Mouse (Mus musculus): Measurements from ENCODE around the gene Fbxo2.

The Fbxo2 gene

DNA sequence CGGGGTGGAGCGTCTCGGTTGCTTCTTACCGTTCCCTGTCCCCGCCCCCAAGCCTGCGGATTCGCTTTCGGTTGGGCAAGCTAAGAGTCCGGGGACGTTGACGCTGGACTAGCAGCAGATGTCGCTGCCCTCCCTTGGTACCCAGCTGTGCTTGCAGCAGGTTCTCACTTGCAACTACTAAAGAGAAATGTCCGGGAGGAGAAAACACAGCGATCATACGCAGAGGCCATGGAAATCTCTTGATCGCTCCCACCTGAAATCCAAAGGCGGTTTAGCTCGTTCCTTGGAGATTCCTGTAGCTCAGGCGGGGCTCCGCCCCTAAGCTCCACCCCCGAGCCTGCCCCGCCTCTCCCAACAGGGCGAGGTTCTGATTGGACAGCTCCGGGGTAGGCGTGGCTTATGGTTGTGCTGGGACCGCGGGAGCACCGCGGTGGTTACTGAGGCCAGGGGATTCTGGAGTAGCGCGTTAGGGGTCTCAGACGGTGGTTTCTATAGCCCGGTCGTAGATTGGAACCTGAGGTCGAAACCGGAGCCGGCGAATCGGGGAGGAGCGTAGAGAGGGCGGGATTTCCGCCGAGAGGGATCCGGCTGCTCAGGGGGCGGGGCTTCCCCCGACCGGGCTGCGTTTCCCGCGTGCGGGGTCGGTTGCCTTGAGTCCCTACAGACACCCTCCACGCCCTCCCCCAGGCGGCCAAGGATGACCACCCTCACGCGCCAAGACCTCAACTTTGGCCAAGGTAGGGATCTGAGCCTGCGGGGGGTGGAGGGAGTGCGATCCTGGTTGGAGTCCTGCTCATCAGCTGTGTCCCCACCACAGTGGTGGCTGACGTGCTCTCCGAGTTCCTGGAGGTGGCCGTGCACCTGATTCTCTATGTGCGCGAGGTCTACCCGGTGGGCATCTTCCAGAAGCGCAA, 20.1 kb upstream of the Fbxo2 start:
- in situ Hi-C loops (cut with MboI, MseI): no loop called here

- in situ Hi-C loops (cut with MboI, MseI): no loop called here
Observed at GRCm38 (mm10) chr4:148143721-148144120, 16.7 kb upstream of the Fbxo2 start.

GRCm38 (mm10) chr4:148147714-148148113, 12.7 kb upstream of the Fbxo2 start:
- in situ Hi-C loops (cut with MboI, MseI): no loop called here

- in situ Hi-C loops (cut with MboI, MseI): no loop called here
Observed at GRCm38 (mm10) chr4:148149540-148149939, 10.9 kb upstream of the Fbxo2 start.

GRCm38 (mm10) chr4:148150242-148150641, 10.2 kb upstream of the Fbxo2 start:
- in situ Hi-C loops (cut with MboI, MseI): no loop called here

DNA sequence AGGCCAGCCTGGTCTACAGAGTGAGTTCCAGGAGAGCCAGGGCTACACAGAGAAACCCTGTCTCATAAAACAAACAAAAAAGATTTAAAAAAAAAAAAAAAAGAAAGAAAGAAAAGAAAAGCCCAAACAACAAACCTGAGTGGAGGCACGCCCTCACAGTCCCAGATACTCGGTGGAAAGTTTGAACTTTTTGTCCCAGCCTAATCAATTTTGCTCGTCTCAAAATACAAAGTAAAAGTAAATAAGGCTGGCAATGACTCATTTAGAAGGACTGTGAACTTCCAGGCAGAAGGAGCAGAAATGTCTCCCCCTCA, 9.5 kb upstream of the Fbxo2 start:
- in situ Hi-C loops (cut with MboI, MseI): no loop called here

- in situ Hi-C loops (cut with MboI, MseI): no loop called here
Observed at GRCm38 (mm10) chr4:148151267-148152168, 8.9 kb upstream of the Fbxo2 start, which contains the start of gene Fbxo6. Gene Fbxo6 (minus strand): TSS chr4:148152140.

- in situ Hi-C loops (cut with MboI, MseI): no loop called here
Observed at GRCm38 (mm10) chr4:148152547-148152946, 7.9 kb upstream of the Fbxo2 start.

DNA sequence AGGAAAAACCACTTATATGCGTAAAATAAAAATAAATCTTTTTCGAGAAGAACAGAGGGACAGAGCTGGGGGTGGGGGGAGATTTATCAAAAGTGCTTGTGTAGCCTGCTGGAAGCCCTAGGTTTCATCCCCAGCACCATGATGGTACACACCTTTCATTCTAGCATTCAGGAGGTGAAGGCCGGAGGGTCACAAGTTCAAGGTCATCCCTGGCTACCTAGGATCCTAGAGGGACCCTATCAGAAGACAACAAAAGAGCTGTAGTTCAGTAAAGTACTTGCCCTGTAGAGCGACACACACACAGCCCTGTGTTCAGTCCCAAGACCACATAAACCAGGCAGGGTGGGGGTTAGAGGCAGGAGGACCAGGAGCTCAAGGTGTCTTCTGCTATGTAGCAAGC, 6.4 kb upstream of the Fbxo2 start:
- in situ Hi-C loops (cut with MboI, MseI): no loop called here

DNA sequence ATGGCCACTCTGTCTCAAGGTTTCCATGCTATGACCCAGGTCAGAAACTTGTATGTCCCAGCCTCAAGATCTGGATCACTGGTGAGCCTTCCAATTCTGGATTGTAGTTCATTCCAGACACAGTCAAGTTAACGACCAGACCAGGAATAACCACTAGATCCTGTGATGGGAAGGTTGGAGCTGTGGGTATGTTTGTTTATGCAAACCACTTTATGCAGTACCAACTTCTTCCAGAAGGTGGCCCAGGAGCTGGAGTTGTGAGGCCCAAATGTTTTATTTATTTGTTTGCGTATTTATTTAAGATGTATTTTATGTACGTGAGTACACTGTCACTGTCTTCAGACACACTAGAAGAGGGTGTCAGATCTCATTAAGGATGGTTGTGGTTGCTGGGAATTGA, 5.4 kb upstream of the Fbxo2 start:
- in situ Hi-C loops (cut with MboI, MseI): loop anchor here in 1 of 2 experiments (5.0 kb wide), 1 partner anchor 292 kb away; the partner anchor contains the start of gene Mtor

- in situ Hi-C loops (cut with MboI, MseI): loop anchor here in 1 of 2 experiments (5.0 kb wide), 1 partner anchor 289 kb away; the partner anchor contains the start of gene Mtor
Observed at GRCm38 (mm10) chr4:148158436-148159348, 1.7 kb upstream of the Fbxo2 start.

DNA sequence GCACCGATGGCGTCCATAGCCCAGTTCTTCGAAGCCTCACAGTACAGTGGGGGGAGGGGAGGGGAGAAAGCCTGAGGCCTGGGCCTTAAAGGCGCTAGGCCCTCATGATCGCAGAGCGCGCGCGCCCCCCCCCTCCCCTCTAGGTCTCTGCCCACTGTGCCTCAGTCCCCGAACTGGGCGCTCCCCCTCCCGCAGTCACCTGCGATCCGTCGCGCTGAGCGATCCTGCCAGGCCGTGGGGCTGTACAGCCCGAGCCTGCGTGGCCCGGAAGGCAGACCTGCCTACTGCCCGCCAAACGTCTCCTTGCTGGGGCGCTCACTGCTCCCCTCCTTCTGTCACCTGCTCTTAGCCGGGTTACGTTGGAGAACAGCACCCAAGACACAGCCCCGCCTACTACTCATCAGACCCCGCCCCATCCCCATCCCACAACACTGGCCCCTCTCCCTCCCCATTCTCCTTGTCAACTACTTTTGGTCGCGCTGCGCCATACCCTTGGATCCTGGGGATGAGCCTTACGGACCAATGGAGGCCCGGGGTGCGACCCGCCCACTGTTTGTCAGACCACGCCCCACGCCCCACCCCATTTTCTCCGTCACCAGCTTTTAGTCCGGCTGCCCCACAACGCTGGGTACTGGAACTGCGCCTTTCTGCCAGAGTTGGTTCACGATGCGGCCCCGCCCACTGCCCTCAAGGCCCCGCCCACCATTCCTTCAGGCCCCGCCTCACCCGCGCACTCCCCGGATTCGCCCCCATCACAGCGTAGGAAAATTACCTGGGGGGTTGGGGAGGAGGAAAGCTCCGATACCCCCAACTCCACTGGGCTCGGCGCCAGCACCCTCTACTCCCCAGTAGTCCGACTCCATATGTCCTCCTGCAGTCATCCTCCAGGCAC, 631 bp upstream of the Fbxo2 start:
- in situ Hi-C loops (cut with MboI, MseI): loop anchor here (5.0 to 10.0 kb wide), 4 partner anchors 45 to 443 kb away; partner anchors contain the start of genes Masp2 (in 1 of the 2), Mtor (in 1 of the 2) and Srm (in 1 of the 2)

- in situ Hi-C loops (cut with MboI, MseI): loop anchor here (5.0 to 10.0 kb wide), 3 partner anchors 49 to 438 kb away; partner anchors contain the start of genes Masp2 (in 1 of the 2) and Srm (in 1 of the 2)
Observed at GRCm38 (mm10) chr4:148164002-148164439, 3.6 kb downstream of the Fbxo2 start.

GRCm38 (mm10) chr4:148164461-148164860, 4.0 kb downstream of the Fbxo2 start:
- in situ Hi-C loops (cut with MboI, MseI): loop anchor here (5.0 to 10.0 kb wide), 3 partner anchors 50 to 438 kb away; partner anchors contain the start of genes Masp2 (in 1 of the 2) and Srm (in 1 of the 2)

GRCm38 (mm10) chr4:148165551-148165950, 5.1 kb downstream of the Fbxo2 start:
- in situ Hi-C loops (cut with MboI, MseI): loop anchor here (5.0 to 10.0 kb wide), 2 partner anchors 51 to 53 kb away; no protein-coding TSS in a partner anchor

- in situ Hi-C loops (cut with MboI, MseI): loop anchor here (5.0 to 10.0 kb wide), 2 partner anchors 52 to 54 kb away; no protein-coding TSS in a partner anchor
Observed at GRCm38 (mm10) chr4:148166431-148166830, 6.0 kb downstream of the Fbxo2 start.

DNA sequence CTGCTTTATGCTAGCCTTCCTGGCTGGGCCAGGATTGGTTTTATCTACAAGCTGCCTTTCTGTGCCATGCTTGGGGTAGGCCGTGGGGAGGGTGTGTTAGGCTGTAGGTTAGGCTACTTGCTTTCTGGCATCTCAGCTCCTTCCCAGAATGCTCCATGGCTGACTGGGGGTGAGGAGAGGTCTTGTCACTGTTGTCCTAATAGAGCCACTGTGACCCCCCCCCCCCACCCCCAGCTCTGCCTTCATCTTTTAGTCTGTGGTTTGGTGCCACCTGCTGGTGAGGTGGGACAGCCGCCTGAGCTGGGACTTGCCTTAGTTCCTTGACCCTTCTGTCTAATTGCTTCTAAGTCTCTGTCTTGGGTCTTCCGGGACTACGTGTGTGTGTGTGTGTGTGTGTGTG, 6.6 kb downstream of the Fbxo2 start:
- in situ Hi-C loops (cut with MboI, MseI): loop anchor here (5.0 to 10.0 kb wide), 2 partner anchors 52 to 55 kb away; no protein-coding TSS in a partner anchor

GRCm38 (mm10) chr4:148168287-148168686, 7.9 kb downstream of the Fbxo2 start:
- in situ Hi-C loops (cut with MboI, MseI): loop anchor here (5.0 to 10.0 kb wide), 2 partner anchors 53 to 56 kb away; no protein-coding TSS in a partner anchor

GRCm38 (mm10) chr4:148169586-148169985, 9.2 kb downstream of the Fbxo2 start:
- in situ Hi-C loops (cut with MboI, MseI): loop anchor here (5.0 to 10.0 kb wide), 2 partner anchors 55 to 57 kb away; no protein-coding TSS in a partner anchor
